21 mouse cellular contexts compared by ENCODE assay signal in the genomic region with DNA sequence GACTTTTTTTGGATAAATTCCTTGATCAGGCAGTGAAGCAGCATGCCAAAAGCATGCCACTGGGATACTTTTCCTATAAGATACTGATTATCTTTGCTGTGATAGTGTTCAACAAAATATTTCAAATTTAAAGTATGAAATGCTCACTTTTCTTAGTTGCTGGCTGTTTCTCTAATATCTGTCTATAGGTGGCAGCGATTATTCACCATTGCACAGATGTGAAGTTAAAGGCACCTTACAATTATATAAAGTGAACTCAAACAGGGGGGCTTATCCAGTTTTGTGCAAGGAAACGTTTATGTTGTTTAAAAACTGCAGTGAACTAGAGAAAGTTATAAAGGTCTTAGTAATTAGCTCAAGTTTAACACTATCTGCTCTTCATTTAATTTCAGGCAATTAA.
DNase-seq lines count a peak whose midpoint lies in the region; ATAC-seq and TF ChIP-seq lines count a peak whose summit lies in the region.
"Had no signal": no experiment of that assay in that cellular context is flagged by ENCODE, and none has a peak within 500 bp of the region (broad histone marks: within the 10 kb centered on the region; RNA-seq: fewer than 3 reads in every experiment).

No protein-coding gene starts in this region.

- H3K27me3 ChIP-seq in embryonic facial prominence, embryonic 11.5 days (ENCODE audit: control insufficient read depth, insufficient read depth, low read length), result no peaks in the 10 kb centered on the region
- no peaks in the 10 kb centered on the region for H3K27me3 ChIP-seq in embryonic facial prominence, embryonic 10.5 days (replicated peaks; ENCODE audit: low read depth, poor library complexity, severe bottlenecking)
- no peaks in the 10 kb centered on the region for H3K27me3 ChIP-seq in intestine, postnatal 0 days (replicated peaks; ENCODE audit: control insufficient read depth, insufficient read depth, low read length)
- H3K27me3 ChIP-seq in intestine, embryonic 15.5 days (replicated peaks), result no peaks in the 10 kb centered on the region
- H3K27me3 ChIP-seq in midbrain, embryonic 14.5 days (ENCODE audit: control insufficient read depth, insufficient read depth, low read length), result no peaks in the 10 kb centered on the region
- no peaks in the 10 kb centered on the region for H3K27me3 ChIP-seq in midbrain, embryonic 10.5 days (ENCODE audit: low read depth, poor library complexity, severe bottlenecking)
- H3K27me3 ChIP-seq in stomach, postnatal 0 days (ENCODE audit: control insufficient read depth, insufficient read depth, low read length), result no peaks in the 10 kb centered on the region
- H3K27me3 ChIP-seq: embryonic facial prominence, embryonic 15.5 days; liver, embryonic 15.5 days had no signal

- 49% methylated on average over 2 of the region's 2 CpGs for WGBS in embryonic facial prominence, embryonic 11.5 days
- WGBS in embryonic facial prominence, embryonic 10.5 days, result 58% methylated on average over 2 of the region's 2 CpGs
- WGBS in intestine, postnatal 0 days, result 48% methylated on average over 2 of the region's 2 CpGs
- WGBS in intestine, embryonic 15.5 days, result 52% methylated on average over 2 of the region's 2 CpGs
- 57% methylated on average over 2 of the region's 2 CpGs for WGBS in midbrain, embryonic 14.5 days
- WGBS in midbrain, embryonic 10.5 days, result 65% methylated on average over 2 of the region's 2 CpGs
- 45% methylated on average over 2 of the region's 2 CpGs for WGBS in stomach, postnatal 0 days

- peak; percentile 39 for DNase-seq in embryonic facial prominence, embryonic 11.5 days (ENCODE audit: low spot score)
- no peak for DNase-seq in embryonic facial prominence, embryonic 10.5 days (ENCODE audit: low spot score)
- DNase-seq in midbrain, embryonic 14.5 days, result peak; percentile 72
- DNase-seq in midbrain, embryonic 10.5 days (ENCODE audit: low spot score), result no peak
- no peak for DNase-seq in stomach, postnatal 0 days (ENCODE audit: low spot score)
- DNase-seq in thymus, postnatal 10 days (ENCODE audit: low spot score in 2 of 2), result no peak
- DNase-seq: adrenal gland, postnatal 10 days; cerebellum, adult 8-10 months; heart, postnatal 4 days; kidney, adult 18-20 months; kidney, postnatal 14 days; liver; right cerebral cortex, postnatal 14 days; spleen, adult 18-20 months; thymus, postnatal 25 days had no signal

- H3K4me2 ChIP-seq in embryonic facial prominence, embryonic 11.5 days (ENCODE audit: low read depth, low read length), result no peak overlapping the region
- no peak overlapping the region for H3K4me2 ChIP-seq in intestine, postnatal 0 days (replicated peaks; ENCODE audit: low read depth)
- no peak overlapping the region for H3K4me2 ChIP-seq in intestine, embryonic 15.5 days (replicated peaks)
- H3K4me2 ChIP-seq in midbrain, embryonic 14.5 days (ENCODE audit: low read length), result no peak overlapping the region
- no peak overlapping the region for H3K4me2 ChIP-seq in stomach, postnatal 0 days (replicated peaks; ENCODE audit: low read depth)
- H3K4me2 ChIP-seq: embryonic facial prominence, embryonic 15.5 days; liver, embryonic 15.5 days had no signal

- no peak for TF ChIP-seq EP300 in stomach, postnatal 0 days (optimal IDR thresholded peaks at IDR 0.05)

- no peak for ATAC-seq in embryonic facial prominence, embryonic 11.5 days (replicated peaks; ENCODE audit: insufficient number of reproducible peaks, low FRiP score, low TSS enrichment, low read depth)
- ATAC-seq in intestine, postnatal 0 days, result no peak
- ATAC-seq in intestine, embryonic 15.5 days, result no peak
- ATAC-seq in midbrain, embryonic 14.5 days (ENCODE audit: low FRiP score, low TSS enrichment), result no peak
- ATAC-seq in stomach, postnatal 0 days (ENCODE audit: low FRiP score, low TSS enrichment), result no peak

- no peak overlapping the region for H3K27ac ChIP-seq in embryonic facial prominence, embryonic 11.5 days (replicated peaks; ENCODE audit: low read depth, low read length)
- H3K27ac ChIP-seq in embryonic facial prominence, embryonic 10.5 days (replicated peaks), result no peak overlapping the region
- no peak overlapping the region for H3K27ac ChIP-seq in intestine, postnatal 0 days (ENCODE audit: low read depth, low read length)
- H3K27ac ChIP-seq in intestine, embryonic 15.5 days, result no peak overlapping the region
- no peak overlapping the region for H3K27ac ChIP-seq in midbrain, embryonic 14.5 days (replicated peaks; ENCODE audit: low read depth, low read length)
- no peak overlapping the region for H3K27ac ChIP-seq in midbrain, embryonic 10.5 days (replicated peaks)
- no peak overlapping the region for H3K27ac ChIP-seq in stomach, postnatal 0 days (replicated peaks)
- H3K27ac ChIP-seq: embryonic facial prominence, embryonic 15.5 days; heart, embryonic 10.5 days; liver, embryonic 15.5 days; macrophage had no signal

- no peak overlapping the region for H3K9ac ChIP-seq in embryonic facial prominence, embryonic 11.5 days (replicated peaks; ENCODE audit: low read length)
- no peak overlapping the region for H3K9ac ChIP-seq in intestine, postnatal 0 days (ENCODE audit: low read depth, low read length)
- H3K9ac ChIP-seq in intestine, embryonic 15.5 days, result no peak overlapping the region
- no peak overlapping the region for H3K9ac ChIP-seq in midbrain, embryonic 14.5 days (replicated peaks; ENCODE audit: low read length)
- H3K9ac ChIP-seq in stomach, postnatal 0 days (ENCODE audit: low read length), result no peak overlapping the region
- H3K9ac ChIP-seq: embryonic facial prominence, embryonic 15.5 days; liver, embryonic 15.5 days had no signal

- H3K4me1 ChIP-seq in embryonic facial prominence, embryonic 11.5 days (ENCODE audit: control insufficient read depth, insufficient read depth, low read length), result no peaks in the 10 kb centered on the region
- no peaks in the 10 kb centered on the region for H3K4me1 ChIP-seq in embryonic facial prominence, embryonic 10.5 days
- H3K4me1 ChIP-seq in intestine, postnatal 0 days (replicated peaks; ENCODE audit: control insufficient read depth, insufficient read depth, low read length), result no peaks in the 10 kb centered on the region
- H3K4me1 ChIP-seq in intestine, embryonic 15.5 days (replicated peaks), result no peaks in the 10 kb centered on the region
- H3K4me1 ChIP-seq in midbrain, embryonic 14.5 days (ENCODE audit: control insufficient read depth, insufficient read depth, low read length), result no peaks in the 10 kb centered on the region
- no peaks in the 10 kb centered on the region for H3K4me1 ChIP-seq in midbrain, embryonic 10.5 days
- H3K4me1 ChIP-seq in stomach, postnatal 0 days (replicated peaks; ENCODE audit: control insufficient read depth, insufficient read depth), result no peaks in the 10 kb centered on the region
- H3K4me1 ChIP-seq: embryonic facial prominence, embryonic 15.5 days; heart, embryonic 10.5 days; liver, embryonic 15.5 days had no signal

- no peaks in the 10 kb centered on the region for H3K36me3 ChIP-seq in embryonic facial prominence, embryonic 11.5 days (replicated peaks; ENCODE audit: control insufficient read depth, insufficient read depth, low read depth, low read length)
- H3K36me3 ChIP-seq in embryonic facial prominence, embryonic 10.5 days (replicated peaks), result no peaks in the 10 kb centered on the region
- no peaks in the 10 kb centered on the region for H3K36me3 ChIP-seq in intestine, postnatal 0 days (ENCODE audit: control insufficient read depth, insufficient read depth)
- no peaks in the 10 kb centered on the region for H3K36me3 ChIP-seq in intestine, embryonic 15.5 days
- H3K36me3 ChIP-seq in midbrain, embryonic 14.5 days (ENCODE audit: control insufficient read depth, insufficient read depth, low read length), result no peaks in the 10 kb centered on the region
- no peaks in the 10 kb centered on the region for H3K36me3 ChIP-seq in midbrain, embryonic 10.5 days
- H3K36me3 ChIP-seq in stomach, postnatal 0 days (ENCODE audit: control insufficient read depth, insufficient read depth, low read length), result no peaks in the 10 kb centered on the region
- H3K36me3 ChIP-seq: embryonic facial prominence, embryonic 15.5 days; heart, embryonic 10.5 days; liver, embryonic 15.5 days had no signal

- no peaks in the 10 kb centered on the region for H3K9me3 ChIP-seq in embryonic facial prominence, embryonic 11.5 days (replicated peaks; ENCODE audit: control insufficient read depth, low read length)
- no peaks in the 10 kb centered on the region for H3K9me3 ChIP-seq in embryonic facial prominence, embryonic 10.5 days
- no peaks in the 10 kb centered on the region for H3K9me3 ChIP-seq in intestine, postnatal 0 days (ENCODE audit: control insufficient read depth)
- H3K9me3 ChIP-seq in intestine, embryonic 15.5 days, result no peaks in the 10 kb centered on the region
- no peaks in the 10 kb centered on the region for H3K9me3 ChIP-seq in midbrain, embryonic 14.5 days (ENCODE audit: control insufficient read depth, low read length)
- H3K9me3 ChIP-seq in midbrain, embryonic 10.5 days (replicated peaks), result no peaks in the 10 kb centered on the region
- H3K9me3 ChIP-seq in stomach, postnatal 0 days (ENCODE audit: control insufficient read depth, low read length), result no peaks in the 10 kb centered on the region
- H3K9me3 ChIP-seq: embryonic facial prominence, embryonic 15.5 days; heart, embryonic 10.5 days; liver, embryonic 15.5 days had no signal

- no peak overlapping the region for H3K4me3 ChIP-seq in embryonic facial prominence, embryonic 11.5 days (ENCODE audit: low read depth, low read length)
- no peak overlapping the region for H3K4me3 ChIP-seq in embryonic facial prominence, embryonic 10.5 days
- H3K4me3 ChIP-seq in intestine, postnatal 0 days (ENCODE audit: low read depth, low read length), result no peak overlapping the region
- H3K4me3 ChIP-seq in intestine, embryonic 15.5 days (replicated peaks), result no peak overlapping the region
- no peak overlapping the region for H3K4me3 ChIP-seq in midbrain, embryonic 14.5 days (replicated peaks; ENCODE audit: low read depth, low read length)
- no peak overlapping the region for H3K4me3 ChIP-seq in midbrain, embryonic 10.5 days
- H3K4me3 ChIP-seq in stomach, postnatal 0 days (ENCODE audit: low read depth, low read length), result no peak overlapping the region
- H3K4me3 ChIP-seq: embryonic facial prominence, embryonic 15.5 days; heart, embryonic 10.5 days; liver, embryonic 15.5 days had no signal

- peak; percentile 15; the same call in 1 of the 2 replicates for TF ChIP-seq CTCF in intestine, postnatal 0 days (IDR thresholded peaks at IDR 0.05; ENCODE audit: low read depth)
- peak; percentile 44 for TF ChIP-seq CTCF in stomach, postnatal 0 days (IDR thresholded peaks at IDR 0.05; ENCODE audit: low read depth)

Comparison
In these comparisons a context has a peak if more than half of its experiments do, and no peak if none do; other contexts are left out.
1. DNase-seq: peak in embryonic facial prominence, embryonic 11.5 days (single experiment) and midbrain, embryonic 14.5 days (single experiment); none in embryonic facial prominence, embryonic 10.5 days (single experiment), midbrain, embryonic 10.5 days (single experiment), stomach, postnatal 0 days (single experiment) and thymus, postnatal 10 days (0 of 2).